Mouse (Mus musculus) ZHBTc4 (cell line): ENCODE measurements around the gene Drap1.
A peak's percentile ranks its signal among the peaks of the same experiment; 100 is the strongest.

Source experiments
- DNase-seq: peaks from one replicate; pipeline ENCODE4 v3.0.0-alpha.2; 2011; ENCODE audit warnings: low read depth, low spot score

The Drap1 gene

GRCm38 (mm10) chr19:5424782-5425741 is at the start of gene Drap1, which contains the start of gene AI837181:
Gene Drap1 (minus strand): TSS chr19:5424979.
Gene AI837181 (plus strand): TSS chr19:5425144.
- DNase-seq, result peak; percentile 98

- peak; percentile 91 for DNase-seq
Observed at GRCm38 (mm10) chr19:5473720-5474119, 48.9 kb upstream of the Drap1 start, which contains the start of gene Efemp2. Gene Efemp2 (plus strand): TSS chr19:5473954.

- DNase-seq, result no peak
Observed at GRCm38 (mm10) chr19:5472857-5473256, 48.1 kb upstream of the Drap1 start.

- DNase-seq, result no peak
Observed at GRCm38 (mm10) chr19:5471846-5472245, 47.1 kb upstream of the Drap1 start.

- peak; percentile 64 for DNase-seq
Observed at GRCm38 (mm10) chr19:5468374-5468773, 43.6 kb upstream of the Drap1 start, which contains the start of gene Ctsw. Gene Ctsw (minus strand): TSS chr19:5468507.

GRCm38 (mm10) chr19:5466916-5467500 is 42.2 kb upstream of the Drap1 start:
- DNase-seq, result no peak

- DNase-seq, result no peak
Observed at GRCm38 (mm10) chr19:5465037-5465436, 40.3 kb upstream of the Drap1 start.

- peak; percentile 92 for DNase-seq
Observed at GRCm38 (mm10) chr19:5463791-5464562, 39.2 kb upstream of the Drap1 start.

GRCm38 (mm10) chr19:5463212-5463611 is 38.4 kb upstream of the Drap1 start:
- DNase-seq, result no peak

GRCm38 (mm10) chr19:5461411-5461810 is 36.6 kb upstream of the Drap1 start:
- DNase-seq, result no peak

GRCm38 (mm10) chr19:5460465-5460911 is 35.7 kb upstream of the Drap1 start, which contains the start of gene Fibp:
Gene Fibp (plus strand): TSS chr19:5460615.
- peak; percentile 92 for DNase-seq

GRCm38 (mm10) chr19:5459896-5460295 is 35.1 kb upstream of the Drap1 start:
- DNase-seq, result no peak

GRCm38 (mm10) chr19:5459019-5459418 is 34.2 kb upstream of the Drap1 start:
- no peak for DNase-seq

- no peak for DNase-seq
Observed at GRCm38 (mm10) chr19:5457746-5458442, 33.1 kb upstream of the Drap1 start, which contains the start of gene Ccdc85b. Gene Ccdc85b (minus strand): TSS chr19:5457894.

- DNase-seq, result peak; percentile 92
Observed at GRCm38 (mm10) chr19:5456922-5457745, 32.4 kb upstream of the Drap1 start.

- no peak for DNase-seq
Observed at GRCm38 (mm10) chr19:5456241-5456921, 31.6 kb upstream of the Drap1 start.

- no peak for DNase-seq
Observed at GRCm38 (mm10) chr19:5455568-5455967, 30.8 kb upstream of the Drap1 start.

GRCm38 (mm10) chr19:5455037-5455436 is 30.3 kb upstream of the Drap1 start:
- no peak for DNase-seq

GRCm38 (mm10) chr19:5451766-5452165 is 27.0 kb upstream of the Drap1 start:
- no peak for DNase-seq
